Mouse (Mus musculus) ES-E14 (cell line): ENCODE measurements around the gene Lrrc29.

Source experiments
- CHD2 ChIP-seq: IDR thresholded peaks from 2 replicates; pipeline ENCODE4 v1.6.1; 2014; ENCODE audit warnings: mild to moderate bottlenecking, low read depth, low read length, inconsistent platforms
- MAFK ChIP-seq: IDR thresholded peaks from 2 replicates; pipeline ENCODE4 v1.6.1; 2014; ENCODE audit warnings: mild to moderate bottlenecking, low read depth, low read length, inconsistent platforms; ENCODE audit not compliant: insufficient read depth
- ZC3H11A ChIP-seq: IDR thresholded peaks from 2 replicates; pipeline ENCODE4 v1.6.1; 2012; ENCODE audit warnings: low read depth, mild to moderate bottlenecking, inconsistent platforms, low read length, borderline replicate concordance

GRCm38 (mm10) chr8:105341399-105341798 is 15.3 kb upstream of the Lrrc29 start:
- TF ChIP-seq ZC3H11A (no peak), MAFK (no peak), CHD2 (no peak)
